Mouse (Mus musculus) lung, embryonic 15.5 days (tissue): ENCODE measurements around the gene 1700029P11Rik. TPM values are rescaled to one million over a fixed set of nuclear protein-coding genes. Genes with fewer than 3 reads are reported as not detected.

Experiments used
- ATAC-seq: fragments of 200-750 bp; cut with Nextera tagmentation; 2 replicates; pipeline ENCODE4 v1.8.0; 2017; ENCODE audit warnings: moderate number of reproducible peaks, borderline replicate concordance; ENCODE audit not compliant: low FRiP score, low TSS enrichment; ENCODE audit errors: extremely low read depth
- H3K27ac ChIP-seq: fragments of 300-500 bp; sonication (generic); 2 replicates; pipeline ENCODE4 v1.5.1; 2015; ENCODE audit warnings: moderate library complexity, mild to moderate bottlenecking, inconsistent platforms
- H3K27me3 ChIP-seq: fragments of 300-500 bp; sonication (generic); 2 replicates; pipeline ENCODE4 v1.6.1; 2015; ENCODE audit warnings: inconsistent platforms
- H3K36me3 ChIP-seq: fragments of 300-500 bp; sonication (generic); 2 replicates; pipeline ENCODE4 v1.6.1; 2015; ENCODE audit warnings: inconsistent platforms
- H3K4me1 ChIP-seq: fragments of 300-500 bp; sonication (generic); 2 replicates; pipeline ENCODE4 v1.6.1; 2015; ENCODE audit warnings: inconsistent platforms
- H3K4me2 ChIP-seq: fragments of 300-500 bp; sonication (generic); 2 replicates; pipeline ENCODE4 v1.6.1; 2015; ENCODE audit warnings: inconsistent platforms, mild to moderate bottlenecking, moderate library complexity
- H3K4me3 ChIP-seq: fragments of 300-500 bp; sonication (generic); 2 replicates; pipeline ENCODE4 v1.5.1; 2015; ENCODE audit warnings: mild to moderate bottlenecking, inconsistent platforms
- H3K9ac ChIP-seq: fragments of 300-500 bp; sonication (generic); 2 replicates; pipeline ENCODE4 v1.6.1; 2015; ENCODE audit warnings: inconsistent platforms
- H3K9me3 ChIP-seq: fragments of 300-500 bp; sonication (generic); 2 replicates; pipeline ENCODE4 v1.6.1; 2016; ENCODE audit warnings: inconsistent platforms
- WGBS: fragments of 180-500 bp; shearing (Covaris S2); methylation state at CpG from one replicate; pipeline ENCODE4 v1.1.7; 2015; 5-methylcytosine and 5-hydroxymethylcytosine counted together
- polyA plus RNA-seq: library from polyadenylated mRNA; unstranded; fragments of >200 nt; fragmentation: Nextera tagmentation; extraction: Ambion mirVana; gene quantifications from 2 replicates; pipeline ENCODE4 v1.2.1, GENCODE M21; 2015

The 1700029P11Rik gene
- polyA plus RNA-seq, 1 experiment from 2014 or later = not detected

DNA sequence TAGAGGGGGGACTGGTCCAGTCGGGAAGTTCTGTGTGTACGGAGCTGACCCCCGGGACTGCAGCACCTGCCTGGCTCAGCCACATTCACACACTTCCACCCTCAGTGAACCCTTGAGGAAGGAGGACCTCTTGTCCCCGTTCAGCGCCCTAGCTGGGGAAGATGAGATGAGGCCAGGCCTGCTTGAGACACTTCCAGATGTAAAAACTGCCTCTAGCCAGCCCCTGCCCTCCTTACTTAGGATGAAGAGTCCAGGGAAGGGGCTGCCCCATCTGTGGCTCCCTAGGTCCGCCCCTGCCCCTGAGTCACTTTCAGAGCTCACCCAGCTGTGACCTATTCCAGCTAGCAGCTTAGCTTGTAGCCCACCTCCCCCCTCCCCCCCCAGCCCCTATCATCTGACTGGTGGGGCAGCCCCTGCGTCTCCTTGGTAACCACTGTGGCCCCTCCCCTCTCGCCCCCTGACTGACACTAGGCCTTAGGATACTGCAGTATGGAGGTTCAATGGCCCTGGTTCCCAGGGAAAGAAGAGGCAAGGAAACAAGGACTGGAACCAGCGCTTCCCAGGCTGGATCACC lies 37.1 kb upstream of the 1700029P11Rik start:
- no peak overlapping the region for H3K4me3 ChIP-seq
- H3K9me3 ChIP-seq = no peaks in the 10 kb centered on the region
- ATAC-seq = no peak
- no peak overlapping the region for H3K9ac ChIP-seq
- no peak overlapping the region for H3K27ac ChIP-seq
- H3K4me2 ChIP-seq = no peak overlapping the region
- 14% methylated on average over 9 of the region's 9 CpGs for WGBS
- H3K36me3 ChIP-seq = no peaks in the 10 kb centered on the region
- no peaks in the 10 kb centered on the region for H3K27me3 ChIP-seq
- no peaks in the 10 kb centered on the region; the same call in 1 of the 2 replicates for H3K4me1 ChIP-seq

DNA sequence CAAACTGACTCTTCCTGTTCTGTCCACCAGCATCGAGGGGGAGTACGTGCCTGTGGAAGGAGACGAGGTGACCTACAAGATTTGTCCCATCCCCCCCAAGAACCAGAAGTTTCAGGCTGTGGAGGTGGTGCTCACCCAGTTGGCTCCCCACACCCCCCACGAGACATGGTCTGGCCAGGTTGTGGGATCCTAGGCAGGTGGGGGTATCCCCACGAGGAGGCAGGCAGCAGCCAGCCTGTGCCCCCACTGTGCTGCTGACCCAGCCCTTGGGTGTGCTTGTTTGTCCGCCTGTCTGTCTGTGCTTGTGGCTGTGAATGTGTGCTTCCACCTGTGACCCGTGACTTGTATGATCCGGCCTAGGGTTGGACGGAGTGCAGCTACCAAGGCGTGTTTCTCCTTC lies 31.3 kb upstream of the 1700029P11Rik start:
- no peaks in the 10 kb centered on the region for H3K4me1 ChIP-seq
- no peak overlapping the region for H3K4me2 ChIP-seq
- WGBS = 69% methylated on average over 10 of the region's 10 CpGs
- ATAC-seq = no peak
- H3K4me3 ChIP-seq = no peak overlapping the region
- H3K27ac ChIP-seq = no peak overlapping the region
- H3K27me3 ChIP-seq = no peaks in the 10 kb centered on the region
- no peaks in the 10 kb centered on the region for H3K9me3 ChIP-seq
- H3K9ac ChIP-seq = no peak overlapping the region
- peaks cover 4% of the 10 kb centered on the region; the same call in 1 of the 2 replicates for H3K36me3 ChIP-seq

DNA sequence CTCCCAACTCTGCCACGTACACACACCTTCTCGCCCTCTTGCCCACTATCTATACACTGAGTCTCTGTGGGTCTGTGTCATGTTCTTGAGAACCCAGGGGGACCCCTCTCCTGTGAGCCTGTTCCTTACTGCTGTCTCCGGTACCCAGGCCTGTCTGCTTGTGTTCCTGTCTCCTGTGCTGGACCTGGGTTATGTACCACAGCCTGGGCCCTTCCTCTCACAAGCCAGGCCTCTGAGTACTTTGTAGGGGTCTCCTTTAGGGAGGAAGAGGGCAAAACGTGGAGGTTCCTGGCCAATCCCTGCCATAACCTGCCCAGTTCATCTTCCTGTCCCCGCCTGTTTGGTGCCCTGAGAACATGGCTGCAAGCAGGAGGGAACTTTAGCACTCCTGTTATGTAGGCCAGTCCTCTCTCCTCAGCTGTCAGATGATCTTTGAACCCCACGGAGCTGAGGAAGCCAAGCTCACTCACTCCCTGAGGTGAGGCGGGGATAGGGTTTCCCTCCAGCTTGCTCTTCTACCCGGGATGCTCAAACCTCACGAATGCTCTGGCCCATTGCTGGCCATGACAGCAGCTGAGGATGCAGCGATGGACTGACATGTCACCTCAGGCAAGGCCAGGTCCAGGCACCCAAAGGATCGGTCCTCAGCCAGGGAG lies 30.7 kb upstream of the 1700029P11Rik start:
- Histone ChIP-seq H3K4me2 (no peak overlapping the region), H3K9ac (no peak overlapping the region), H3K9me3 (no peaks in the 10 kb centered on the region), H3K4me1 (no peaks in the 10 kb centered on the region), H3K4me3 (no peak overlapping the region), H3K27ac (no peak overlapping the region), H3K27me3 (no peaks in the 10 kb centered on the region), H3K36me3 (peaks cover 10% of the 10 kb centered on the region; the same call in 1 of the 2 replicates)
- no peak for ATAC-seq
- 70% methylated on average over 11 of the region's 11 CpGs for WGBS

DNA sequence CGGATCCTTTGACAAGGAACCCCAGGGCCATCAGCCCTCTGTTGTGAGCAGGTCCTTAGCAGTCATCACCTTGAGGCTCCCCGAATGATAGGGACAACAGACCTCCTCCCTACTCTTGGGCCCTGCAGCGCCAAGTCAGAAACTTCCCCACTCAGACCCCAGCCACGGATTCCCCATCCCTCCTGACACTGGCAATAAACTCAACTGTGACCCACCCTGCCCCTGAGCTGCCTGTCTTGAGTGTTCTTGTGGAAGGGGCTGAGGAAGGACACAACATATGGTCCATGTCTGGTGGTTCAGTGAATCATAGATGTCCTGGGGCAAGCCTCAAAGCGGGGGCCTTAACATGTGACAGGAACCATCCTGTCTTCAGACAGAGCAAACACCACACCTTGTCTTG lies 29.6 kb upstream of the 1700029P11Rik start:
- no peaks in the 10 kb centered on the region for H3K4me1 ChIP-seq
- H3K36me3 ChIP-seq = peaks cover 15% of the 10 kb centered on the region
- H3K4me2 ChIP-seq = no peak overlapping the region
- no peaks in the 10 kb centered on the region for H3K9me3 ChIP-seq
- no peak for ATAC-seq
- no peak overlapping the region for H3K9ac ChIP-seq
- no peak overlapping the region for H3K27ac ChIP-seq
- WGBS = 71% methylated on average over 5 of the region's 5 CpGs
- H3K4me3 ChIP-seq = no peak overlapping the region
- H3K27me3 ChIP-seq = no peaks in the 10 kb centered on the region

DNA sequence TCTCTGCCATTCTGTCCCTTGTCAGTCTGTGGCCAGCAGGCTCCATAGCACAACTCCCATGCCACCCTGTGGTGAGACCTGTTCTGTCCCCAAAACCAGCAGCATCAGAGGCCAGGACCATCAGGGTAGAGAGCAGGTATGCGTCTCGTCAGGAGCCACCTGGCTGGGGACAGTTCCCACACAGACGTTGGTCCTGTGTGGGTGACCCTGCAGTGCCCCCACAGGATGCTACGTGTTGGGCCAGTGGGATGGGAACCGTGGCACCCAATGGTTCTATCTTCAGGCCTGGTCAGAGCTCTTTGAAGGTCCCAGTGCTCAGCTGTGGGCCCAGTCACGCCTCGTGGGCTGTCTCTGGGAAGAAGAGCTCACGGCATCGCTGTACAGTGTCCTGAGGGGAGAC lies 29.2 kb upstream of the 1700029P11Rik start:
- Histone ChIP-seq H3K4me2 (no peak overlapping the region), H3K27me3 (no peaks in the 10 kb centered on the region), H3K4me3 (no peak overlapping the region), H3K9ac (no peak overlapping the region), H3K36me3 (peaks cover 15% of the 10 kb centered on the region), H3K9me3 (no peaks in the 10 kb centered on the region), H3K27ac (no peak overlapping the region), H3K4me1 (no peaks in the 10 kb centered on the region)
- WGBS = 73% methylated on average over 9 of the region's 9 CpGs
- no peak for ATAC-seq

DNA sequence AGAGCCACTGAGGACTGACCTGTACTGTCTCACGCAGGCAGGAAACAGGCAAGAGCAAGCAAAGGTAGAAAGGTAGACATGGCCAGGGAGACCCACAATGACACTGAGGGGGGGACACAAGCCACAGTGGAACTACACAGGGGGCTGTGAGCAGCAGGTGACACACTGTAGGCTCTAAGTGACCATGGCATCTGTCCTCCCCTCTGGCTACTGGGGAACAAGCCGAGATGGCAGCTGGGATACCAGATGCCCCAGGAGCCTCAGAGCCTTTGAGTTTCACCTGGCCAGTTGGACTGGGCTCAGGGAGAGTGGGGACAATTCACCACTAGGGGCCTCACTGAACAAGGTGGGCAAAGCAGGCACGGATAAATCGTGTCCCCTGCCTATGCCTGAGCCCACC lies 28.0 kb upstream of the 1700029P11Rik start:
- H3K27me3 ChIP-seq = no peaks in the 10 kb centered on the region
- H3K4me2 ChIP-seq = no peak overlapping the region
- no peak overlapping the region for H3K4me3 ChIP-seq
- ATAC-seq = no peak
- H3K27ac ChIP-seq = no peak overlapping the region
- H3K4me1 ChIP-seq = no peaks in the 10 kb centered on the region
- no peaks in the 10 kb centered on the region for H3K9me3 ChIP-seq
- H3K36me3 ChIP-seq = peaks cover 15% of the 10 kb centered on the region
- H3K9ac ChIP-seq = no peak overlapping the region
- 78% methylated on average over 4 of the region's 4 CpGs for WGBS

DNA sequence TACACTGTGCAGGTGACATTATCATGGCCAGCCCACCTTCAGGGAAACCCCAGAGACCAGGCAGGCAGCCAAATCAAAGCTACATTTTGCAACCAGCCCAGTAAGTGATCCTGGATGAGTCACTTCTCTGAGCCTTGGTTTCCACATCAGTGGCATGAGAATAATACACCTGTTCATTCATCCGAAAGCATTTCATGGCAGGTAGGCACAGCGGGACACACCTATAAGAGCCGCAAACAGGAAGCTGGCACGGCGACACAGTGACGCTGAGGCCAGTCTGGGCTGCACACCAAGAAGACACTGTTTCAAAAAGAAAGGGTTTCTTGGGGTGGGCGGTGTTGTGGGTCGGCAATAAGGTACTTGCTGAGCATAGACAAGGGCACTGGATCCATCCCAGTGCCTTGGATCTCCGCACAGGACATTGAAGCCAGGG lies 26.2 kb upstream of the 1700029P11Rik start:
- Histone ChIP-seq H3K9ac (no peak overlapping the region), H3K4me1 (no peaks in the 10 kb centered on the region), H3K4me2 (no peak overlapping the region), H3K27ac (no peak overlapping the region), H3K27me3 (no peaks in the 10 kb centered on the region), H3K36me3 (peaks cover 15% of the 10 kb centered on the region), H3K9me3 (no peaks in the 10 kb centered on the region), H3K4me3 (no peak overlapping the region)
- ATAC-seq = no peak
- WGBS = 93% methylated on average over 9 of the region's 9 CpGs

DNA sequence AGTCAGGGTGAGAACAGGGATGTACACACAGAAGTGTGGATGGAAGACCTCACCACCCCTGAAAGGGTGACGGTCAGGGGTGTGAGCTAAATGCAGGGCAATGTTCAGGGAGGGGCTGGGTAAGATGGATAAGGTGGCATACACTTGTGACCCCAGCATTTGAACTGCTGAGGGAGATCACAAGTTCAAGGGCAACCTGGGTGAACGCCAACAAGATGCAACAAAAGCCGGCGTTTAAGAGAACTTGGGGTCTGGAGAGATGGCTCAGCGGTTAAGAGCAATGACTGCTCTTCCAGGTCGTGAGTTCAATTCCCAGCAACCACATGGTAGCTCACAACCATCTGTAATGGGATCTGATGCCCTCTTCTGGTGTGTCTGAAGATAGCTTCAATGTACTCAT lies 25.6 kb upstream of the 1700029P11Rik start:
- H3K4me1 ChIP-seq = no peaks in the 10 kb centered on the region
- 82% methylated on average over 6 of the region's 6 CpGs for WGBS
- no peak for ATAC-seq

DNA sequence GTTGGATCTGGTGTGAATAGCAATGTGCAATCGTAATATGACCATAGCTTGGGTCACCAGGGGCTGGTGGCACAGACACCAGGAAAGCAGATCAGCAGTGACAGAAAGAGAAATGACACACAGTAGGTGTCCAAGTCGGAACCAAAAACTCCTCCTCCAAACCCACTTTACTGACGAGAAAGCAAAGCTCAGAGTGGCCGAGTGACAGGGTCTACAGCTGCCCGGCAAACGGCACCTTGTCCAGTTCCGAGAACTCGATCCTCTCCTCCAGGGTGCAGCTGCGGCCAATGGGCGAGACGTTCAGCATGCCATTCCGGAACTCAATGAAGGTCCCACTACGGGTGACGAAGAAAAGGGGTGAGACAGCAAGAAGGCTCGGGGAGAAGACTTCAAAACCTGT lies 24.9 kb upstream of the 1700029P11Rik start:
- H3K4me2 ChIP-seq = no peak overlapping the region
- H3K4me3 ChIP-seq = no peak overlapping the region
- H3K9me3 ChIP-seq = no peaks in the 10 kb centered on the region
- no peak overlapping the region for H3K9ac ChIP-seq
- ATAC-seq = no peak
- WGBS = 89% methylated on average over 15 of the region's 15 CpGs
- 0 out of 2 replicates have a peak, but pooled peaks cover 3% of the 10 kb centered on the region for H3K4me1 ChIP-seq
- no peaks in the 10 kb centered on the region for H3K27me3 ChIP-seq
- H3K27ac ChIP-seq = no peak overlapping the region
- peaks cover 15% of the 10 kb centered on the region for H3K36me3 ChIP-seq

More for the DNA sequence above, 25.6 kb upstream of the 1700029P11Rik start:
- no peak overlapping the region for H3K4me2 ChIP-seq
- no peak overlapping the region for H3K27ac ChIP-seq
- no peaks in the 10 kb centered on the region for H3K27me3 ChIP-seq
- no peak overlapping the region for H3K9ac ChIP-seq
- H3K4me3 ChIP-seq = no peak overlapping the region
- H3K9me3 ChIP-seq = no peaks in the 10 kb centered on the region
- H3K36me3 ChIP-seq = peaks cover 15% of the 10 kb centered on the region

DNA sequence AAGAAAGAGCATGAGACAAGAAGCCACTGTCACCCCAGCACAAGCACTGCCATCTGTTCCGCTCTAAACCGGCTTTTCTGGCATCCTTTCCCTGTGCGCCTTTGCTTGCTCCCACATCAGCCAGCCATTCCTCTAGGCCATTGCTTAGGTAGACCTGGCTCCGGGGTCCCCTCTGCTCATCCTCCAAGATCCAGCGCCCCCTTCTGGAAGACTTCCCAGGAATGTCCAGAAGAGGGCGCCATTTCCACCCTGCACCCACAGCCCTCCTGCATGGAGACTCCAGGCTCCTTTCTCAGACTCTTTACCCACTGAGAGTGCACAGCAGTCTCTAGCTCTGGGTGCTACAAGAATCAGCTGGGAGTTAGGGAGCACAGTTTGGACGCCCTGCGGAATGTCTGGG lies 23.9 kb upstream of the 1700029P11Rik start:
- no peak for ATAC-seq
- no peak overlapping the region for H3K4me2 ChIP-seq
- 59% methylated on average over 8 of the region's 8 CpGs for WGBS

DNA sequence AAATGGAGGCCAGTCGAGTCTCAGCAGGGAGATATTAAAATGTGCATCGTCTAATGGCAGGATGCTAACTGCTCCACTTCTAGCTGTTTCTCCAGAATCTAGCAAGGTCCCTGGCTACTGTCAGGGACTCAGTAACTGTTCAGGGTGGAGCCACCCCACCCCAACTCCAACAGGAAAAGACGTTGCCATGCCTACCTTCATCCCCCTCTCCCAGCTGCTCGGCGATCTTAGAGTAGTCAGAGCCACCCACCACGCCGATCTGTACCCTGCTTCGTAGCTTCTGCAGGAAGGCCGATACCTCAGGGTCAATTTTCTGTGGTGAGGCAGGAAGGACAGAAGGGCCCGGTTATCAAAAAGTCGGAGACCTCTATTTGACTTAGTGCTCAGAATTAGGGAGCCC lies 22.7 kb upstream of the 1700029P11Rik start:
- Histone ChIP-seq H3K4me3 (no peak overlapping the region), H3K27ac (no peak overlapping the region), H3K36me3 (peaks cover 11% of the 10 kb centered on the region), H3K4me1 (0 out of 2 replicates have a peak, but pooled peaks cover 4% of the 10 kb centered on the region), H3K4me2 (no peak overlapping the region), H3K27me3 (no peaks in the 10 kb centered on the region), H3K9ac (no peak overlapping the region), H3K9me3 (no peaks in the 10 kb centered on the region)
- 79% methylated on average over 11 of the region's 11 CpGs for WGBS
- ATAC-seq = no peak

More for the DNA sequence above, 23.9 kb upstream of the 1700029P11Rik start:
- H3K36me3 ChIP-seq = peaks cover 11% of the 10 kb centered on the region
- no peak overlapping the region for H3K9ac ChIP-seq
- 0 out of 2 replicates have a peak, but pooled peaks cover 4% of the 10 kb centered on the region for H3K4me1 ChIP-seq
- no peak overlapping the region for H3K27ac ChIP-seq
- no peak overlapping the region for H3K4me3 ChIP-seq
- H3K9me3 ChIP-seq = no peaks in the 10 kb centered on the region
- H3K27me3 ChIP-seq = no peaks in the 10 kb centered on the region

DNA sequence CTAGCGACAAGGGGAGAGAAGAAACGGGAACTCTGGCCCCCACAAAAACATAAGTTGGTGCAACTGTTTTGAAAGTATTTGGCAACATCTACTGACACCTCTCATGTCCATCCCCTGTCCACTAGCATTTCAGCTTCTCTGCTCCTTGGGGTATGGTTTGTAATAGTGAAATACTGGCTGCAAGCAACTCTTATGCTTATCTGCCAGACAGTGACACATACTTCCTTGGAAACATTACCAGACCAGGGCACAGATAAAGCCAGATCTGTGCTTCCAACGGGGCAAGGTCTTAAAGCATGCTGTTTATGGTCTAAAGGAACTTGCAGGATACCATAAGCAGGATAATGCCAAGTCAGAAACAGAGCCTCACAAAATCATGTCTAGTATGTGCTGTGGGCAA lies 21.4 kb upstream of the 1700029P11Rik start:
- H3K9me3 ChIP-seq = no peaks in the 10 kb centered on the region
- WGBS = 79% methylated on average over 3 of the region's 3 CpGs

More for the DNA sequence above, 21.4 kb upstream of the 1700029P11Rik start:
- H3K4me3 ChIP-seq = no peak overlapping the region
- peaks cover 11% of the 10 kb centered on the region for H3K36me3 ChIP-seq
- no peak for ATAC-seq
- H3K4me2 ChIP-seq = no peak overlapping the region
- H3K4me1 ChIP-seq = 0 out of 2 replicates have a peak, but pooled peaks cover 4% of the 10 kb centered on the region
- H3K9ac ChIP-seq = 0 out of 2 replicates have a peak overlapping the region, but pooled peaks have one; percentile 0
- H3K27me3 ChIP-seq = no peaks in the 10 kb centered on the region
- H3K27ac ChIP-seq = no peak overlapping the region
